8 mouse cellular contexts compared by ENCODE assay signal in the genomic region with DNA sequence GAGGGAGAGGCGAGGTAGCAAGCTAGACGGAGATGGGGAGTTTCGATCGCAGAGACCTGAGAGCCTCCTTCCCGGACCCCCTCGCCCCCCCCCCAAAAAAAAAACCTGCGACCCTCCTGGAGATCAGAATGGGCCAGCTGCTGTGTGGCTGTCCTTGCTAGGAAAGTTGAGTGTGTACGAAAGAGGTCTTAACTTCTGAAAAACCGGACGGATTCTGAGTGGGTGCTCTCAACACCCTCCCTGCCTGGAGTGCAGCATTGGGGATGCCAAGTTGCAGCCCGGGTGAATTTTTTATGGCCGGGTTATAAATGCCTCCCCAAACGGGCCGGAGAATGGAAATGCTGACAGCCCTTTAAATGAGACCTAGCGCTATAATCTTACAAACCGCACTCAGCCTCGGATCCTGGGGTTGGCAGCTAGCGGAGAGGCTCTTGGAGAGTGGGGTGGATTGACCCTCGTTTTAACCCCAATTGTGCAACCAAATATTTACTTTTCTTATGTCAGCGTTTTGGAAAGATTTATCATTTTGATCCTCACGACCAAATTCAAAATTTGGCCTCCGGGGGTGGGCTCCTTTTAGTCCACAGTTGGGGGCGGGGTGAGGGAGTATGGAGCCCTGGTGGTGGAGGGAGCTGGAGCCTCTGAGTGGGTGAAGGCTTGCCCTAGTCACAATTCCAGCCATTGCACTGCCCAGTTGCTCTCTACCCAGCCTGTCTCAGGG. TPM values are rescaled to one million over a fixed set of nuclear protein-coding genes. Genes with fewer than 3 reads are reported as not detected.
DNase-seq lines count a peak whose midpoint lies in the region; ATAC-seq and TF ChIP-seq lines count a peak whose summit lies in the region.

No protein-coding gene starts in this region.

- H3K4me3 ChIP-seq in thymus, adult 2 months (ENCODE audit: control insufficient read depth, insufficient read depth, low read length), result peak overlapping the region; percentile 39; the same call in 1 of the 2 replicates
- H3K4me3 ChIP-seq in forebrain, embryonic 10.5 days, result peak overlapping the region; percentile 79
- peak overlapping the region; percentile 45 for H3K4me3 ChIP-seq in intestine, postnatal 0 days (ENCODE audit: low read depth, low read length)
- peak overlapping the region; percentile 63 for H3K4me3 ChIP-seq in midbrain, embryonic 12.5 days

- no peak for TF ChIP-seq CTCF in thymus, adult 2 months (IDR thresholded peaks at IDR 0.05; ENCODE audit: borderline replicate concordance, control insufficient read depth, extremely low read depth, insufficient read depth, low read length, poor library complexity)
- TF ChIP-seq CTCF in intestine, postnatal 0 days (IDR thresholded peaks at IDR 0.05; ENCODE audit: low read depth), result no peak

- H3K4me2 ChIP-seq in intestine, postnatal 0 days (replicated peaks; ENCODE audit: low read depth), result peak overlapping the region; percentile 68
- peak overlapping the region; percentile 96 for H3K4me2 ChIP-seq in midbrain, embryonic 12.5 days (replicated peaks)

- H3K9me3 ChIP-seq in forebrain, embryonic 10.5 days, result no peaks in the 10 kb centered on the region
- no peaks in the 10 kb centered on the region for H3K9me3 ChIP-seq in intestine, postnatal 0 days (ENCODE audit: control insufficient read depth)
- no peaks in the 10 kb centered on the region for H3K9me3 ChIP-seq in midbrain, embryonic 12.5 days

- H3K27ac ChIP-seq in thymus, adult 2 months (ENCODE audit: control insufficient read depth, insufficient read depth, low read length), result no peak overlapping the region
- peak overlapping the region; percentile 85; the same call in 1 of the 2 replicates for H3K27ac ChIP-seq in forebrain, embryonic 10.5 days
- no peak overlapping the region for H3K27ac ChIP-seq in intestine, postnatal 0 days (ENCODE audit: low read depth, low read length)
- H3K27ac ChIP-seq in midbrain, embryonic 12.5 days (replicated peaks), result no peak overlapping the region

- no peak for TF ChIP-seq POLR2A in thymus, adult 2 months (IDR thresholded peaks at IDR 0.05; ENCODE audit: control insufficient read depth, extremely low read depth, insufficient read depth, low read length, poor library complexity)

- H3K9ac ChIP-seq in intestine, postnatal 0 days (ENCODE audit: low read depth, low read length), result no peak overlapping the region
- H3K9ac ChIP-seq in midbrain, embryonic 12.5 days (replicated peaks), result no peak overlapping the region

- 10% methylated on average over 23 of the region's 23 CpGs for WGBS in thymus, adult 2 months
- under 1% methylated on average over 23 of the region's 23 CpGs for WGBS in forebrain, embryonic 10.5 days
- 3% methylated on average over 23 of the region's 23 CpGs for WGBS in intestine, postnatal 0 days
- WGBS in midbrain, embryonic 12.5 days, result 2% methylated on average over 23 of the region's 23 CpGs

- no peak for ATAC-seq in intestine, postnatal 0 days
- no peak for ATAC-seq in midbrain, embryonic 12.5 days (ENCODE audit: low FRiP score, low read depth)

- H3K36me3 ChIP-seq in thymus, adult 2 months (ENCODE audit: control insufficient read depth, insufficient read depth, low read length), result no peaks in the 10 kb centered on the region
- H3K36me3 ChIP-seq in forebrain, embryonic 10.5 days (replicated peaks), result no peaks in the 10 kb centered on the region
- no peaks in the 10 kb centered on the region for H3K36me3 ChIP-seq in intestine, postnatal 0 days (ENCODE audit: control insufficient read depth, insufficient read depth)
- H3K36me3 ChIP-seq in midbrain, embryonic 12.5 days, result no peaks in the 10 kb centered on the region

- no peak for DNase-seq in thymus, adult 2 months
- DNase-seq in thymus, postnatal 0 days (ENCODE audit: low spot score), result no peak
- no peak for DNase-seq in forebrain, embryonic 10.5 days (ENCODE audit: extremely low spot score, low spot score)
- no peak for DNase-seq in frontal cortex, postnatal 36 days (ENCODE audit: low spot score in 2 of 2)
- DNase-seq in left cerebral cortex, postnatal 25 days (ENCODE audit: low spot score in 2 of 2), result no peak
- no peak for DNase-seq in urinary bladder, adult 2 months (ENCODE audit: low spot score)

- H3K4me1 ChIP-seq in thymus, adult 2 months (replicated peaks; ENCODE audit: control insufficient read depth, insufficient read depth, low read length), result no peaks in the 10 kb centered on the region
- H3K4me1 ChIP-seq in forebrain, embryonic 10.5 days, result peaks cover 90% of the 10 kb centered on the region
- H3K4me1 ChIP-seq in intestine, postnatal 0 days (replicated peaks; ENCODE audit: control insufficient read depth, insufficient read depth, low read length), result no peaks in the 10 kb centered on the region; the same call in 1 of the 2 replicates
- H3K4me1 ChIP-seq in midbrain, embryonic 12.5 days, result peaks cover 14% of the 10 kb centered on the region

- intact Hi-C loops in left cerebral cortex, postnatal 25 days (cut with DNase I), result loop anchor here (5.0 to 10.0 kb wide), 4 partner anchors 55 to 543 kb away; no protein-coding TSS in a partner anchor

- peaks cover 3% of the 10 kb centered on the region for H3K27me3 ChIP-seq in thymus, adult 2 months (ENCODE audit: control insufficient read depth, insufficient read depth, low read length)
- peaks cover 97% of the 10 kb centered on the region for H3K27me3 ChIP-seq in forebrain, embryonic 10.5 days (ENCODE audit: poor library complexity, severe bottlenecking)
- peaks cover 30% of the 10 kb centered on the region for H3K27me3 ChIP-seq in intestine, postnatal 0 days (replicated peaks; ENCODE audit: control insufficient read depth, insufficient read depth, low read length)
- H3K27me3 ChIP-seq in midbrain, embryonic 12.5 days, result peaks cover 90% of the 10 kb centered on the region

RNA-seq across cellular contexts. Expression of gene Slit3, which starts 1.2 kb away (rescaled TPM):
- polyA plus RNA-seq in thymus, adult 2 months (2012; rRNA removed), result 6.4 and 7.2 TPM in 2 replicates
- polyA plus RNA-seq in thymus, postnatal 0 days (2015; fragmentation: Nextera tagmentation; extraction: Ambion mirVana), result 1.5 and 2.1 TPM in 2 replicates
- polyA plus RNA-seq in forebrain, embryonic 10.5 days (2016; fragmentation: Nextera tagmentation; extraction: Ambion mirVana), result 4.8 and 4.9 TPM in 2 replicates
- 4.5 and 4.8 TPM in 2 replicates for polyA plus RNA-seq in intestine, postnatal 0 days (2015; fragmentation: Nextera tagmentation; extraction: Ambion mirVana)
- 11.2 and 16.2 TPM in 2 replicates for polyA plus RNA-seq in midbrain, embryonic 12.5 days (2016; fragmentation: Nextera tagmentation; extraction: Ambion mirVana)
- 10 to 100 TPM; 56.9 to 64.1 TPM for total RNA-seq in left cerebral cortex, postnatal 25 days (2021)
- polyA plus RNA-seq in urinary bladder, adult 2 months (2012; rRNA removed), result 36.3 and 63.2 TPM in 2 replicates
